Mouse (Mus musculus): Measurements from ENCODE around the gene Nhlrc1. TPM values are rescaled to one million over a fixed set of nuclear protein-coding genes. Genes with fewer than 3 reads are reported as not detected.

The Nhlrc1 gene
- polyA plus RNA-seq (2015; fragmentation: Nextera tagmentation; extraction: Ambion mirVana): 3.8 and 4.2 TPM in 2 replicates

DNA sequence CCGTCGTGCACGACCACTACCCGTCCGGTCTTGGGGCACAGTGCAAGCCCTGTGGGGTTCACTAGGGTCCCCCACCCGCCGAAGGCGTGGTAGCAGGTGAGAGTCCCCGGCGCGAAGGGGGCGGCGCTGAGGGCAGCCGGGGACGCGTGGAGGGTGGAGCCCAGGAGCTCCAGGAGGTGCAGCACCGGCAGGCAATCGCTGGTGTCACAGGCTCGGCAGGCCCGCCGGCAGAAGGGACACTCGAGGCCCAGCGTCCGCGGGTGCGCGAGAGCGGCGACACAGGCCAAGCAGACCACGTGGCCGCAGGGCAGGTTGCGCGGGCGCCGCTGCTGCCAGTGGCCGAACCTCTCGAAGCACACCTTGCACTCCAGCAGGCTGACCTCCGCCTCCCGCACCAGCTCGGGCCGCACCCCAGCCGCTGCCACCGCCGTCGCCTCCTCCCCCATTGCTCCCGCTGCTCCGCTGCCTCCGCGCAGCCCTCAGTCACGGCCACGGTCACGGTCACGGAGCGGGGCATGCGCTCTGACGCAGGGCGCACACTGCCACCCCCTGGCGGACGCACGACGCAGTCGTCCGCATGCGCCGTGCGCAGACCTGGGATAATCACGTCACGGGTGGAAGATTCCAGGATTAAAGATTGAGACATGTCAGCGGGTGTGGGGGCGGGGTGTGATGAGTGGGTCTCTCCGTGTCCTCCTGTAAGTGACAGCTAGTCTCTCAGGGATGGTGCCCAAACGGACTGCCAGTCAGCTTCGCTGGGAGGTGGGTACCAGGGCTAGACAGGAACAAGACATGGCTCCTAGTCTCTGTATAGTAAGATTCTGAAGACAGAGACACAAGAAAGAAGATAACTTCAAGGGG lies at the start of gene Nhlrc1:
Nhlrc1 (minus strand) TSS at position 517 of the 861 bp plus-strand sequence.
- Histone ChIP-seq H3K4me3 (peak within 1 kb of the TSS; percentile 67), H3K27me3 (no peaks in the 10 kb centered on the region), H3K4me2 (peak within 1 kb of the TSS; percentile 100), H3K27ac (no peak within 1 kb of the TSS), H3K4me1 (replicated peaks) (peaks cover 15% of the 10 kb centered on the region), H3K36me3 (no peaks in the 10 kb centered on the region), H3K9me3 (replicated peaks) (no peaks in the 10 kb centered on the region), H3K9ac (peak within 1 kb of the TSS; percentile 72)
- 3% methylated on average over 73 of the region's 73 CpGs for WGBS
- peak; percentile 78 for ATAC-seq (replicated peaks; ENCODE audit: insufficient number of reproducible peaks, insufficient read depth, low FRiP score, low read depth)

DNA sequence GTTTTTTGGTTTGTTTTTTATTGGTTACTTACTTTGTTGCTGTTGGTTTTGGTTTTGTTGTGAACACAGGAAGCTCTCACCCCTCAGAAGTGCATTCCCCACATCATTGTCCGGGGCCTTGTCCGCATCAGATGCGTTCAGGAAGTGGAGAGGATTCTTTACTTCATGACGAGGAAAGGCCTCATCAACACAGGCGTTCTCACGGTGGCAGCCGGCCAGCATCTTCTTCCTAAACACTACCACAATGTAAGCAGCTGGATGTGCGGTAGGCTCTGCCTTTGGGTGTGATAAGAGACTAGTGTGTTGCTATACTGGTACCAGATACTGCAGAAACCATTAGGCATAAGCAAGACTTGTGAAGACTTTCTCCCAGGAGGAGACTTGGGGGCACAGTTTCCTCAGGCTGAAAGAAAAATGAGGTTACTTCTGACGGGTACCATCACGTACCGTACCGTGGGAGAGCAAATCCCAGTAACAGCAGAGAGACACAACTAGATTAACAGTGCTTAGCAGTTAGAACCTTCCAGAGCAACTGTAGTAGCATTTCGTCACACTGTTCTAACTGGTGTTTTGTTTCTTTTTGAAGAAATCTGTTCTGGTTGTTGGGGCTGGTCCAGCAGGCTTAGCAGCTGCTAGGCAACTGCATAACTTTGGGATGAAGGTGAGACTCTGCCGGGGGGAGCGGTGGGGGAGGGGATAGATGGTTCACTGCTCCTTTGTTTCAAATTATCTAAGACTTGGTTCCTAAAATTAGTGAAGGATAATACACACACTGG lies 49.5 kb upstream of the Nhlrc1 start:
- Histone ChIP-seq H3K27ac (no peak overlapping the region), H3K4me1 (replicated peaks) (no peaks in the 10 kb centered on the region), H3K9ac (no peak overlapping the region), H3K4me3 (no peak overlapping the region), H3K9me3 (replicated peaks) (no peaks in the 10 kb centered on the region), H3K36me3 (peaks cover 9% of the 10 kb centered on the region), H3K4me2 (no peak overlapping the region), H3K27me3 (no peaks in the 10 kb centered on the region)
- ATAC-seq (replicated peaks; ENCODE audit: insufficient number of reproducible peaks, insufficient read depth, low FRiP score, low read depth): no peak
- WGBS: 71% methylated on average over 15 of the region's 15 CpGs

DNA sequence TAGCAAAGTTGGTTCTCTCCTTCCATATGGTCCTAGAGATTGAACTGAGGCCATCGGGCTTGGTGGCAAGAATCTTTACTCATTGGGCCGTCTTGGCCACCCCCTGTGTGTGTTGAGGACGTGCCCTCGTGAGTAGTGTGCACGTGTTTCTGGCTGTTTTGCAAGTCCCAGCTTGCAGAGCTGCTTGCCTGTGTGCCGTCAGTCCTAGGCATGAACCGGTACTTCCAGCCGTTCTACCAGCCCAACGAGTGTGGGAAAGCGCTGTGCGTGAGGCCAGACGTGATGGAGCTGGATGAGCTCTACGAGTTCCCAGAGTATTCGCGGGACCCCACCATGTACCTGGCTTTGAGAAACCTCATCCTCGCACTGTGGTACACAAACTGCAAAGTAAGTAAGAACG lies 48.1 kb upstream of the Nhlrc1 start:
- Histone ChIP-seq H3K4me2 (no peak overlapping the region), H3K36me3 (peaks cover 9% of the 10 kb centered on the region), H3K4me3 (no peak overlapping the region), H3K4me1 (replicated peaks) (no peaks in the 10 kb centered on the region), H3K9me3 (replicated peaks) (no peaks in the 10 kb centered on the region), H3K27me3 (no peaks in the 10 kb centered on the region), H3K27ac (no peak overlapping the region), H3K9ac (no peak overlapping the region)
- ATAC-seq (replicated peaks; ENCODE audit: insufficient number of reproducible peaks, insufficient read depth, low FRiP score, low read depth): no peak
- 91% methylated on average over 17 of the region's 17 CpGs for WGBS

DNA sequence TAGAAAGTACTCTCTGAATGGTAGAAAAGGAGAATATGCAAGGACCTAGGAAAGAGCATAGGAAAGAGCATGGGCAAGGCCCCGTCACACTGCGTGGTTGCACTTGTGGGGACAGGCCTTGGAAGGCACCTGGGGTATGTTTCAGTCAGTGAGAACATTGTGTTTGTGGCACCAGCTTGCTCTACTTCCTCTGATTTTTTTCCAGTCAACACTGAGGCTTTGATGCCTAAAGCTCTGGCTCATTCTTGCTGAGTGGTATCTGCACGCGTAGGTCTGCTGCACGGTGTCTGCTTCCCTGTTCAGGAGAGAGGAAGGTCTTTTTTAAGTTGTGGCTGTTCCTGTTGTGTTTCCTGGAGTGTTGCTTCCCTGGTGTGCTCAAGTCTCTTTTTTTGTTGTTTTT lies 42.1 kb upstream of the Nhlrc1 start:
- Histone ChIP-seq H3K9me3 (replicated peaks) (no peaks in the 10 kb centered on the region), H3K27ac (no peak overlapping the region), H3K4me3 (no peak overlapping the region), H3K36me3 (peaks cover 9% of the 10 kb centered on the region), H3K4me1 (replicated peaks) (no peaks in the 10 kb centered on the region), H3K9ac (no peak overlapping the region), H3K27me3 (no peaks in the 10 kb centered on the region), H3K4me2 (no peak overlapping the region)
- 85% methylated on average over 5 of the region's 5 CpGs for WGBS
- ATAC-seq (replicated peaks; ENCODE audit: insufficient number of reproducible peaks, insufficient read depth, low FRiP score, low read depth): no peak

DNA sequence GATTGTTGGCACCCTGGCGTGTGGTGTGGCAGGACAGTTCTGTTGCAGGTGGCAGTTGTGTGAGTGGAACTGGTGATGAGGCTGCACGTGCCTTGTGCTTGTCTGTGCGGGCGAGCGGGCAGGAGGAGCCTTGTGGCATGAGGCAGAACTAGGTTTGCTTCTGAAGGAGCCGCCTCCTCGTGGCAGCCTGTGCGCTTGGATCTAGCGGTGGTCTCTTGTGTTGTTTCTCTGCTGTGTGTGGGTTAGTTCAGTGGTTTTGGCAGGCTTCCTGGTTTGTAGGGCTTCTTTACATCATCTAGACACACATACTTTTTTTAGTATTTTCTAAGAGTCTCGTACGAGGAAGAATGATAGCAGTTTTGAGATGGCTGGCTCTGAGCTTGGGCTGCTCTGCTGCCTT lies 41.5 kb upstream of the Nhlrc1 start:
- Histone ChIP-seq H3K4me3 (no peak overlapping the region), H3K27me3 (no peaks in the 10 kb centered on the region), H3K36me3 (peaks cover 9% of the 10 kb centered on the region), H3K9ac (no peak overlapping the region), H3K4me2 (no peak overlapping the region), H3K4me1 (replicated peaks) (0 out of 2 replicates have a peak, but pooled peaks cover under 1% of the 10 kb centered on the region), H3K9me3 (replicated peaks) (no peaks in the 10 kb centered on the region), H3K27ac (no peak overlapping the region)
- no peak for ATAC-seq (replicated peaks; ENCODE audit: insufficient number of reproducible peaks, insufficient read depth, low FRiP score, low read depth)
- 70% methylated on average over 11 of the region's 11 CpGs for WGBS

DNA sequence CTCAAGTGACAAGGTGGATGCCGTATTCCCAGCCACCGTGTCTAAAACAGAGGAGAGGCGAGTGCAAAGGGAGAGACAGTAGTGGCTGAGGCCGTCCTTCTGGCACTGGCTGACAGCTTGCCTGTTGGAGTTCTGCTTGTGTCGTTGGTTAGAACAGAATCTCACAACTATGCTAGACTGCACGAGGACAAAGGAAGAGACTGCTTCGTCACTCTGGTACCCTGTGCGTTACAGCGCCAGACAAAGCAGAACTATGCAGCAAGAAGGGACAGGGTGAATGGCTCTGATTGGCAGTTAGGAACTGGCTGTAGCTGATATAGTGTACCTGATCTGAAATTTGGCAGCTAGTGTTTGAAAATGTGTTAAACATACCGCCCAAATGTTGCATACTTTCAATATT lies 39.3 kb upstream of the Nhlrc1 start:
- Histone ChIP-seq H3K4me1 (replicated peaks) (peaks cover 3% of the 10 kb centered on the region; the same call in 1 of the 2 replicates), H3K27me3 (no peaks in the 10 kb centered on the region), H3K4me3 (no peak overlapping the region), H3K4me2 (no peak overlapping the region), H3K27ac (no peak overlapping the region), H3K36me3 (peaks cover 3% of the 10 kb centered on the region; the same call in 1 of the 2 replicates), H3K9ac (no peak overlapping the region), H3K9me3 (replicated peaks) (no peaks in the 10 kb centered on the region)
- 83% methylated on average over 10 of the region's 10 CpGs for WGBS
- no peak for ATAC-seq (replicated peaks; ENCODE audit: insufficient number of reproducible peaks, insufficient read depth, low FRiP score, low read depth)

DNA sequence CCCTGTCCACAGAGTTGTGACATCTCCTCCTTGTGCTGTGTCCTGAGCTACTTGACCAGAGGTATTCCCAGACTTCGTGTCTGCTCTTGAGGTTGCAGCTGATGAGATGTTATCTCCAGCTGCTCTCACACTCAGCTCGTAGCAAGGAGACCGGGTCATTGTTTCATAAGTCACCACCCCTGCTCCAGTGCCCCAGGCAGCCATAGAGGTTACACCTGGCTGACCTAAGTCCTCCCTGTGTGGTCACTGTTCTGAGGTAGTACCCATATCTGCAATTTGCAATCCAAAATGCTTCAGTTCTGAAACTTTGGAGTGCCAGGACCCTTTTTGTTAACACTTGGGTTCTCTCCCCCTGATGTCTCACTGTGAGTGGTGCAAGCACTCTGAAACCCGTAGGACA lies 35.4 kb upstream of the Nhlrc1 start:
- WGBS: 45% methylated on average over 4 of the region's 4 CpGs
- H3K4me3 ChIP-seq: no peak overlapping the region
- H3K27ac ChIP-seq: no peak overlapping the region
- H3K9me3 ChIP-seq (replicated peaks): no peaks in the 10 kb centered on the region
- peaks cover 8% of the 10 kb centered on the region; the same call in 1 of the 2 replicates for H3K36me3 ChIP-seq
- H3K4me1 ChIP-seq (replicated peaks): peaks cover 3% of the 10 kb centered on the region; the same call in 1 of the 2 replicates
- H3K27me3 ChIP-seq: no peaks in the 10 kb centered on the region
- H3K4me2 ChIP-seq: no peak overlapping the region
- no peak overlapping the region for H3K9ac ChIP-seq
- ATAC-seq (replicated peaks; ENCODE audit: insufficient number of reproducible peaks, insufficient read depth, low FRiP score, low read depth): no peak

DNA sequence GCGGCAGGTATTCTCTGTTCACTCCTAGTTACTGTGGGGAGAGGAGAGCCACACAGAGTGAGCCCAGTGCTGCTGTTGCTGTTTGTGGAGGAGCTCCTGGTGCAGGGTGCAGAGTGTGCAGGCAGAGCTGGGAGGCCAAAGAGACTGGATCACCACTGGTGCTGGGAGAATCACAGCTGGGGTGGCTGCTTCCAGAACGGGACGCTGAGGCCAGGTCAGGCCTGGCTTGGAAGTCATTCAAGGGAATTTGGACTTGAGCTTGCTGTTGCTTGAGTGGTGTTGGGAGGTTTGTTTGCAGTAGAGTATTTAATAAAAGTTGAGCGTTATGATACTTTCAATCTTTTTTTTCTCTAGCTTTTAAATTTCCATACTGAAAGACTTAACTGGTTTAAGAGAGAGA lies 33.3 kb upstream of the Nhlrc1 start:
- peaks cover 8% of the 10 kb centered on the region; the same call in 1 of the 2 replicates for H3K36me3 ChIP-seq
- H3K9me3 ChIP-seq (replicated peaks): no peaks in the 10 kb centered on the region
- no peak overlapping the region for H3K9ac ChIP-seq
- peaks cover 14% of the 10 kb centered on the region for H3K4me1 ChIP-seq (replicated peaks)
- 85% methylated on average over 4 of the region's 4 CpGs for WGBS
- no peak for ATAC-seq (replicated peaks; ENCODE audit: insufficient number of reproducible peaks, insufficient read depth, low FRiP score, low read depth)
- H3K27ac ChIP-seq: no peak overlapping the region
- no peak overlapping the region for H3K4me3 ChIP-seq
- H3K4me2 ChIP-seq: no peak overlapping the region
- no peaks in the 10 kb centered on the region for H3K27me3 ChIP-seq

DNA sequence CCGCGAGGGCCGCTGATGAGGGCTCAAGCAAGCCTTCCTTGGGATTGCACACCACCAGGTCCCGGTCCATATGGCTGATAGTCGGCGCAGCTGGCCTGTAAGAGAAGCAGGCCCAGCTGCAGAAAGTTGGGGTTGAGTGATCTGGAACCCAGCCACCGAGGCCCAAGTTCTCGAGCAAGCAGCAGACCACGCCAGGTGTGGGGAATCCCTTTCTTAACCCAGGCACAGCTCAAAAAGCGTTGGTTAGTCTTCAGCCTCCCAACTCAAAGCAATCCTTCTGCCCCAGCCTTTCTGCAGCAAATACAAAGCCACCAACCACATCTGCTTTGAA lies 29.9 kb upstream of the Nhlrc1 start, which contains the start of gene Tpmt:
Tpmt (minus strand) TSS at position 121 of the 331 bp plus-strand sequence.
- Histone ChIP-seq H3K9ac (peak within 1 kb of the TSS; percentile 87), H3K27me3 (no peaks in the 10 kb centered on the region), H3K4me2 (peak within 1 kb of the TSS; percentile 99), H3K36me3 (peaks cover 8% of the 10 kb centered on the region; the same call in 1 of the 2 replicates), H3K4me3 (peak within 1 kb of the TSS; percentile 89), H3K4me1 (replicated peaks) (peaks cover 11% of the 10 kb centered on the region), H3K9me3 (replicated peaks) (no peaks in the 10 kb centered on the region), H3K27ac (peak within 1 kb of the TSS; percentile 59; the same call in 1 of the 2 replicates)
- no peak for ATAC-seq (replicated peaks; ENCODE audit: insufficient number of reproducible peaks, insufficient read depth, low FRiP score, low read depth)
- WGBS: 16% methylated on average over 10 of the region's 10 CpGs

DNA sequence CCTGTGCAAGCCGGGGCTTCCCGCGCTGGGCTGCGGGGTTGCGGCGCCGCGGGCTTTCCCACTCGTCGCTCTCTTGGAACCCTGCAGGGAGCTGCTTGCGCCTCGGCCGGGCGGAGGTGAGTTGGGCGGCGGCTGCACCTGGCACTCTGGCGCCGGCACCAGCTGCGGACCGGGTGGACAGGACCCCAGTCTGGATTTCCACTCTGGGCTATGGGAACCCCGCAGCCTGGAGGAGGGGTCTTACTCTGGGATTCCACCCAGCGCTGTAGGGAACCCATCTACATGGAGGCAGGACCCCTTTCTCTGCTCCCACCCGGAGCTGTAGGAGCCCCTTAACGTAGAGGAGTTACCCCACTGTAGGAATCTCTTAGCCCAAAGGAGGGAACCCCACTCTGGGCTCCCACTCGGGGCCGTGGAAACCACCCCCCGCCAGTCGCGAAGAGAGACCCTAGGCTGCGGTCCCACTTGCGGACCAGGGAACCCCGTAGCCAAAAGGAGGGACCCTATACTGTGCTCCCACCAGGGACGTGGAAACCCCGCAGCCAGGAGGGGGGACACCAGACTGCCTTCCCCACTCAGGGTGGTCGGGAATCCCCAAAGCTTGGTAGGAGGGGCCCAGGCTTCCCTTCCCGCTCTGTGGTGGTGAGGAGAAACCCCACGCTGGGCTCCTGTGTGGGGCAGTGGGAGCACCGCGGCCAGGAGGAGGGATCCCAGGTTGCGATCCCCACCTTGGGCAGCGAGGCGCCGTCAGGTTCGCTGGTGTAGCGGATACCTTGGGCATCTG lies 29.4 kb upstream of the Nhlrc1 start:
- H3K4me3 ChIP-seq: peak overlapping the region; percentile 89
- peaks cover 5% of the 10 kb centered on the region; the same call in 1 of the 2 replicates for H3K36me3 ChIP-seq
- peak; percentile 19; the same call in 1 of the 2 replicates for ATAC-seq (replicated peaks; ENCODE audit: insufficient number of reproducible peaks, insufficient read depth, low FRiP score, low read depth)
- H3K9ac ChIP-seq: peak overlapping the region; percentile 87
- no peaks in the 10 kb centered on the region for H3K9me3 ChIP-seq (replicated peaks)
- peak overlapping the region; percentile 99 for H3K4me2 ChIP-seq
- peaks cover 11% of the 10 kb centered on the region for H3K4me1 ChIP-seq (replicated peaks)
- H3K27ac ChIP-seq: peak overlapping the region; percentile 59; the same call in 1 of the 2 replicates
- no peaks in the 10 kb centered on the region for H3K27me3 ChIP-seq
- under 1% methylated on average over 45 of the region's 45 CpGs for WGBS

Data from heart, embryonic 15.5 days (tissue).